Mouse (Mus musculus) layer of hippocampus, adult 2 months (tissue): ENCODE results near the gene Cers1. TPM values are rescaled to one million over a fixed set of nuclear protein-coding genes. Genes with fewer than 3 reads are reported as not detected.

Source experiments
- DNase-seq, 2 experiments: peaks; one replicate each; pipeline ENCODE4 v3.0.0; 2022; ENCODE audit warnings: low spot score in 2 of 2
- H3K27ac ChIP-seq: fragments of 200-600 bp; 2 replicates; pipeline ENCODE4 v1.8.1; 2022
- H3K4me3 ChIP-seq: fragments of 200-600 bp; 2 replicates; pipeline ENCODE4 v1.8.1; 2022; ENCODE audit warnings: mild to moderate bottlenecking
- CTCF ChIP-seq: fragments of 200-600 bp; conservative IDR thresholded peaks from 2 replicates; pipeline ENCODE4 v1.8.1; 2022; ENCODE audit warnings: antibody characterized with exemption, mild to moderate bottlenecking, moderate library complexity
- total RNA-seq, 2 experiments: library from RNA; stranded (reverse); gene quantifications; 2 replicates each; pipeline ENCODE4 v1.2.3; 2021

Cers1 gene
- total RNA-seq, 2 experiments from 2014 or later, result 110 to 113 TPM

DNA sequence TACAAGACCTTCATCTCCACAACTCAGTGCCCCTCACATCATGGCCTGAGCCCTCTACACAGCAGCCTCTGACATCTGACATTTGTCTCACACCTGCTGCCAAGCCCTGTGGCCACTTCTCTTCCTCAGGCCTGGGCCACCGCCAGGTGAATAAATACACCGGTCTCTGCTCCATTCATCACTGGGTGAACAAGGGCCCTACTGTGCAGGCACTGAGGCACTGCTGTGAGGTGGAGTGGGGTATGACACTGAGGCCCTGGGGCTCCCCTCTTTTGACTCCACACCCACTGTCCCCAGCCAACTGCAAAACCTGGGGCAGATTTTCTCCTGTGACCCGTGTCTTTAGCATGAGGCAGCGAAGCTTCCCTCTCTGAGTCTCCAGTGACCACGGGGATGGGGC, 51.0 kb downstream of the Cers1 start:
- no peak overlapping the region for H3K4me3 ChIP-seq

GRCm38 (mm10) chr8:70370476-70370875, 54.9 kb downstream of the Cers1 start:
- Histone ChIP-seq H3K4me3 (no peak overlapping the region), H3K27ac (no peak overlapping the region)
- no peak for TF ChIP-seq CTCF
- DNase-seq, result no peak

More for the DNA sequence above, 51.0 kb downstream of the Cers1 start:
- TF ChIP-seq CTCF, result no peak
- H3K27ac ChIP-seq, result no peak overlapping the region
- no peak for DNase-seq

GRCm38 (mm10) chr8:70371951-70372350, 56.4 kb downstream of the Cers1 start:
- DNase-seq, result no peak
- TF ChIP-seq CTCF, result no peak
- H3K4me3 ChIP-seq, result no peak overlapping the region
- H3K27ac ChIP-seq, result no peak overlapping the region

DNA sequence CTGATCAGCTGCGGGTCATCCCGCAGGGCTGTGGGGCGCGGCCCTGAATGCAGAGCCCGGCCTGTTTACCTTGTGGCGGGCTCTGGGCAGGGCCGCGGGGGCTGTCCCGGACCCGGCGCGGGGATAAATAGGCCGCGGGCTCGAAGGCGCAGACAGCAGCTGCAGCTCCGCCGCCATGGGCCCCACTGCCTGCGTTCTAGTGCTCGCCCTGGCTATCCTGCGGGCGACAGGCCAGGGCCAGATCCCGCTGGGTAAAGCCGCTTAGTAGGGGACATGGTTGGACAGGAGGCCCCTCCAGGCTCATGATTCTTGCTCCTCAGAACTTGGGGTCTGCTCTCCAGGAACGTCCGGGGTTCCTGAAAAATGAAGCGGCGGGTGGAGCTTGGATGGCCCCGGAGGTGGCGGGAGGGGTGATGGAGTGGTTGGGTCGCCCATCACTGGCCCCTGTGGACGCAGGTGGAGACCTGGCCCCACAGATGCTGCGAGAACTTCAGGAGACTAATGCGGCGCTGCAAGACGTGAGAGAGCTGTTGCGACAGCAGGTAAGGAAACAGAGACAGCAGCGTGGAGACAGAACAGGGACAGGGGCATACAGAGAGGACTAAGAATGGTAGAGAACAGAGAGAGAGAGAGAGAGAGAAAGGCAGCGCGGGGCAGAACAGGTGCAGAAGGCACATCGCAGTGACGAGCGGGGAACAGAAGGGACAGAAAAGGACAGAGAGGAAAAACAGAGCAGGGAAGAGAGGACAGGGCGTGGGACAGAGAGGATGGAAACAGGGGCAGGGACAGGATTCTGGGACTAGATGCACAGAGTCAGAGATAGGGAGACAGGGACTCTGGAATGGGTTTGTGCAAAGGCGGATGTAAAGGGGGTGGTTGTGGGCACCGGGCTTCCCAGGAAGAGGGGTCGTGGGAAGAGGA, 58.1 kb downstream of the Cers1 start, which contains the start of gene Comp:
Comp (plus strand) TSS at position 162 of the 921 bp plus-strand sequence.
- H3K27ac ChIP-seq, result no peak within 1 kb of the TSS
- no peak for DNase-seq
- H3K4me3 ChIP-seq, result peak within 1 kb of the TSS; percentile 22; the same call in 1 of the 2 replicates
- TF ChIP-seq CTCF, result no peak

DNA sequence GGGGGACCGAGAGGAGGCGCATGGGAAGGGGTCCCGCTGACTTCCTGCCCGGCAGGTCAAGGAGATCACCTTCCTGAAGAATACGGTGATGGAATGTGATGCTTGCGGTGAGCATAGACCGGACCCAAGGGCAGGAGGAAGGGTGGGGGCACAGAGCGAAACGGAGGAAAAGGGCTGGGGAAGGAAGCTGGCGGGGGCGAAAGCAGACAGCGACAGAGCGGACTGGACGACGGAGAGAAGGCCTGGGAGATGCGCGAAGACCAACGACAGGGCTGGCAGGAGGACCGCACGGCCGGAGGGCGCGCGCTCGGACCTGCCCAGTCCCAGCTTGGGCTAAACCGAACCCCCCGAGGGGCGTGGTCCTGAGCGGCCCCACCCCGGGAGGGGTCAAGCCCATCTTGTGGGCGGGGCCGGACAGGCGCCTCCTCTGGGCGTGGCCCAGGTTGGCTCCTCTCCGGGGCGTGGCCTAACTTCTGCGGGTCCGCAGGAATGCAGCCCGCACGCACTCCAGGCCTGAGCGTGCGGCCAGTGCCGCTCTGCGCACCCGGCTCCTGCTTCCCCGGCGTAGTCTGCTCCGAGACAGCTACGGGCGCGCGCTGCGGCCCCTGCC, 58.8 kb downstream of the Cers1 start:
- no peak overlapping the region for H3K27ac ChIP-seq
- H3K4me3 ChIP-seq, result peak overlapping the region; percentile 22; the same call in 1 of the 2 replicates
- no peak for TF ChIP-seq CTCF
- DNase-seq, result peak in 1 of 2 experiments; percentile 47

- TF ChIP-seq CTCF, result no peak
- DNase-seq, result no peak
- no peak overlapping the region for H3K4me3 ChIP-seq
- no peak overlapping the region for H3K27ac ChIP-seq
Measured at GRCm38 (mm10) chr8:70375212-70375859, 59.8 kb downstream of the Cers1 start.

- DNase-seq, result no peak
- Histone ChIP-seq H3K4me3 (no peak overlapping the region), H3K27ac (no peak overlapping the region)
- no peak for TF ChIP-seq CTCF
Measured at GRCm38 (mm10) chr8:70376275-70376741, 60.7 kb downstream of the Cers1 start.

DNA sequence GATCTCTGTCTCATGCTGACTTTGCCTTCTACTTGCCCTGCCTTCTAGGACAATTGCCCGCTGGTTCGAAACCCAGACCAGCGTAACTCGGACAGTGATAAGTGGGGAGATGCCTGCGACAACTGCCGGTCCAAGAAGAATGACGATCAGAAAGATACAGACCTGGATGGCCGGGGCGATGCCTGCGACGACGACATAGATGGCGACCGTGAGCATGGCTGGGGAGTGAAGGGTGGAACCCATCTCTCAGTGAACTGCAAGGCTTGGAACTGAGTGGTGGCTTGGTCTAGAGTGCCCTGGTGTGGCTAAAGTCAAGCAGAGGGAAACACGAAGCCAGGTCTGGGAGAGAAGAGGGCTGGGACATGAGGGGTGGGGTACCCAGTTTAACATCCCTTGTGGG, 61.5 kb downstream of the Cers1 start:
- H3K27ac ChIP-seq, result no peak overlapping the region
- DNase-seq, result no peak
- TF ChIP-seq CTCF, result peak; percentile 39
- H3K4me3 ChIP-seq, result no peak overlapping the region

DNA sequence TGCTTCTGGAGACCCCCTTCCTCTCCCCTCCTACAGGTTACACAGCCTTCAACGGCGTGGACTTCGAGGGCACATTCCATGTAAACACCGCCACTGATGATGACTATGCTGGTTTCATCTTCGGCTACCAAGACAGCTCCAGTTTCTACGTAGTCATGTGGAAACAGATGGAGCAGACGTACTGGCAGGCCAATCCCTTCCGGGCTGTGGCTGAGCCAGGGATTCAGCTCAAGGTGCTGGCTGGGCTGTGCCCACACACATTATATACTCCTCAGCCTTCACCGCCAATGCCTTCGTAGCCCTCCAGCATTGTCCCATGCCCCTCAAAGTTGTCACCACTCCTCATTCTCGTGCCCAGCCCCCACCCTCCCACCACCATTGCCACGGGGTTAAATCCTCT, 64.5 kb downstream of the Cers1 start:
- DNase-seq, result peak in 1 of 2 experiments; percentile 51
- TF ChIP-seq CTCF, result no peak
- H3K4me3 ChIP-seq, result no peak overlapping the region
- H3K27ac ChIP-seq, result peak overlapping the region; percentile 48; the same call in 1 of the 2 replicates

Other genes with a start within 250 kb of the Cers1 start
- 1 to 10 TPM; 3.1 to 7.4 TPM for gene Tm6sf2, start 242.9 kb upstream of the Cers1 start, total RNA-seq
- gene Hapln4, start 232.3 kb upstream of the Cers1 start, total RNA-seq, result 10 to 100 TPM; 89.0 to 99.7 TPM
- gene Ncan, start 194.9 kb upstream of the Cers1 start, total RNA-seq, result 100 to 1,000 TPM; 146 to 158 TPM
- gene Nr2c2ap, start 184.4 kb upstream of the Cers1 start, total RNA-seq, result 10 to 100 TPM; 29.2 to 32.8 TPM
- gene Rfxank, start 176.6 kb upstream of the Cers1 start, total RNA-seq, result 10 to 100 TPM; 14.2 to 15.7 TPM
- 10 to 100 TPM; 50.2 to 50.8 TPM for gene Borcs8, start 176.3 kb upstream of the Cers1 start, total RNA-seq
- under 1 TPM; 0.37 to 0.41 TPM for gene Mef2b, start 176.1 kb upstream of the Cers1 start, total RNA-seq
- gene Tmem161a, start 143.4 kb upstream of the Cers1 start, total RNA-seq, result 10 to 100 TPM; 46.4 to 59.0 TPM
- gene Slc25a42, start 103.5 kb upstream of the Cers1 start, total RNA-seq, result 10 to 100 TPM; 43.9 to 44.0 TPM
- gene Sugp2, start 81.5 kb upstream of the Cers1 start, total RNA-seq, result 100 to 1,000 TPM; 130 to 131 TPM
- gene Armc6, start 81.3 kb upstream of the Cers1 start, total RNA-seq, result 10 to 100 TPM; 45.6 to 47.1 TPM
- gene Homer3, start 32.9 kb upstream of the Cers1 start, total RNA-seq, result 10 to 100 TPM; 87.7 to 90.5 TPM
- gene Ddx49, start 13.3 kb upstream of the Cers1 start, total RNA-seq, result 10 to 100 TPM; 45.5 to 52.1 TPM
- gene Cope, start 13.3 kb upstream of the Cers1 start, total RNA-seq, result 100 to 1,000 TPM; 139 to 157 TPM
- 10 to 100 TPM; 12.1 to 14.4 TPM for gene Gdf1, start 14.0 kb downstream of the Cers1 start, total RNA-seq
- gene Upf1, start 37.5 kb downstream of the Cers1 start, total RNA-seq, result 10 to 100 TPM; 67.7 to 68.7 TPM
- gene Comp, start 57.8 kb downstream of the Cers1 start, total RNA-seq, result under 1 TPM; 0.29 to 0.56 TPM
- gene Crtc1, start 123.8 kb downstream of the Cers1 start, total RNA-seq, result 100 to 1,000 TPM; 191 to 208 TPM
- gene Klhl26, start 161.2 kb downstream of the Cers1 start, total RNA-seq, result 10 to 100 TPM; 56.8 to 60.2 TPM
- 100 to 1,000 TPM; 321 to 339 TPM for gene Tmem59l, start 171.6 kb downstream of the Cers1 start, total RNA-seq
- gene Crlf1, start 177.4 kb downstream of the Cers1 start, total RNA-seq, result 10 to 100 TPM; 44.5 to 47.1 TPM
- 10 to 100 TPM; 93.9 to 98.1 TPM for gene Rex1bd, start 191.0 kb downstream of the Cers1 start, total RNA-seq
- 1,000 to 10,000 TPM in 1 of 2 experiments, 100 to 1,000 TPM in 1; 970 to 1,000 TPM for gene Uba52, start 195.0 kb downstream of the Cers1 start, total RNA-seq
- 100 to 1,000 TPM; 447 to 453 TPM for gene Fkbp8, start 211.9 kb downstream of the Cers1 start, total RNA-seq
- 10 to 100 TPM; 37.2 to 40.7 TPM for gene Kxd1, start 212.2 kb downstream of the Cers1 start, total RNA-seq
- gene Ell, start 223.7 kb downstream of the Cers1 start, total RNA-seq, result 10 to 100 TPM; 20.5 to 24.4 TPM